Mouse (Mus musculus): ENCODE data around the gene Aloxe3. TPM values are rescaled to one million over a fixed set of nuclear protein-coding genes. Genes with fewer than 3 reads are reported as not detected.
A peak's percentile ranks its signal among the peaks of the same experiment; 100 is the strongest.
"Not testable (repeated sequence)": the region's sequence is repeated elsewhere in the genome, so short reads cannot be mapped to it uniquely, and the experiment has no call there.

The Aloxe3 gene
- 0.64 and 2.8 TPM in 2 replicates for total RNA-seq (2021)
- long read RNA-seq = 0 reads

- DNase-seq = no peak
Measured at GRCm38 (mm10) chr11:69125852-69125918, at the start of gene Aloxe3. Gene Aloxe3, plus strand, starts transcription at chr11:69125896.

GRCm38 (mm10) chr11:69076572-69076971, 49.1 kb upstream of the Aloxe3 start:
- DNase-seq = no peak

DNA sequence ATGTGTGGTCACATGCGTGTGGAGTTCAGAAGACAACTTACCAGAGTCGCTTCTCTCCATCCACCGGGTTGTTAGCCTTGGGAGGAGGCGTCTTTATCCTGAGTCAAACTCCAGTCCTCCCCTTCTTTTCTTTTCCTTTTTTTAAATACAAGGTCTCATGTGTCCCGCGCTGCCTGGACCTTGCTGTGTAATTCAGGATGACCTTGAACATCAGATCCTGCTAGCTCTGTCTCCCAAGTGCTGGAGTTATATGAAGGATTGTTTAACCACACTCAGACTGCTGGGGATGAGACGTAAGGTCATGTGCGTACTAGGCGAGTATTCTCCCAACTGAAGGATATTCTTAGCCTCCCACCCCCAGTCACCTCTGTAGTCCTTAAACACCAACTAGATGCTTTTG, 48.4 kb upstream of the Aloxe3 start:
- peak; percentile 28 for DNase-seq

GRCm38 (mm10) chr11:69078041-69078440, 47.7 kb upstream of the Aloxe3 start:
- no peak for DNase-seq

DNA sequence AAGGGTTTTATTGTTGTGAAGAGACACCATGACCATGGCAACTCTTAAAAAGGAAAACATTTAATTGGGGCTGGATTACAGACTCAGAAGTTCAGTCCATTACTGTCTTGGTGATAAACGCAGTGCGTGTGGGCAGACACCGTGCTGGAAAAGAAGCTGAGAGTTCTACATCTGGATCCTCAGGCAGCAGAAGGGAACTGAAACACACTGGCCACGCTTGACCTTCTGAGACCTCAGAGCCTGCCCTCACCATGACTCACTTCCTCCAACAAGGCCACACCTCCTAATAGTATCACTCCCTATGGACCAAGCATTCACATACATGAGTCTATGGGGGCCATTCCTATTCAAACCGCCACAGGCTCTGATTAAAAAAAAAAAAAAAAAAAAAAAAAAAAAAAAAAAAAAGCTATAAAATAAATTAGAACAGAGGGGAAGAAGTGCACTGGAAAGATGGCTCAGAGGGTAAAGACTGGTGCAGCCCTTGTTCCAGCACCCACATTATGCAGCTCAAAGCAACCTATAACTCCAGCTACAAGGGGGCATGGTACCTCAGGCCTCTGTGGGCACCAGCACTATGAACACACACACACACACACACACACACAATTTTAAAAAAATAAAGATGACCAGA, 46.8 kb upstream of the Aloxe3 start:
- DNase-seq = no peak

DNA sequence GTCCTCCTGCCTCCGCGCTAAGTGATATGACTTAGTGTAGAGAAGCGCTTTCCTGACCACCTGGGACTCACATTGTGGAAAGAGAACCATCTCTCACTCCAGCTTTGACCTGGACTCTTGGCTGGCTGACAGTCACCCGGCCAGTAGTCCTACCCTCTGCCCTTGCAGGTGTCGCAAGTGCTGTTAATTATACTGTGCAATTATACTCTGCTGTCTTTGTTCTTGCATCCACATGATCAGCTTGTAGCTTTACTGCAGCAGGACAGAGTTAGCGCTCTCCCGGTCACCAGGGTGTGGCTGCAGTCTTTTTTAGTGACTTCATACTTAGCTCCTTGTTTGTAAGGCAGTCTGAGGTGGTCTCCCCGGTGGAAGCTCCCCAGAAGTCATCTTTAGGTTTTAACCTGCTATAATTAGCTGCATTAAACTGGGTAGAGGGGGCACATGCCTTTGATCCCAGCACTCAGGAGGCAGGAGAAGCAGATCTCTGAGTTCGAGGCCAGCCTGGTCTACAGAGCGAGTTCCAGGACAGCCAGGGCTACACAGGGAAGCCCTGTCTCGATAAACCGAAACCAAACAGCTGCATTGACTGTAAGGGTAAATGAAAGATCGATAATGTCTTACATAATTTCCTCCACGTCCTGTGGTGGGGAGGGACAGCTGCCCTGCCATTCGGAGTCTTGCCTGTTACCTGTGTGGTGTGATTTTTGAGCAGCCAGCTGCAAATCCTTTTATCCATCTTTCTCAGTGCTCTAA, 45.4 kb upstream of the Aloxe3 start:
- no peak for DNase-seq

GRCm38 (mm10) chr11:69080855-69081222, 44.9 kb upstream of the Aloxe3 start:
- DNase-seq = no peak

DNA sequence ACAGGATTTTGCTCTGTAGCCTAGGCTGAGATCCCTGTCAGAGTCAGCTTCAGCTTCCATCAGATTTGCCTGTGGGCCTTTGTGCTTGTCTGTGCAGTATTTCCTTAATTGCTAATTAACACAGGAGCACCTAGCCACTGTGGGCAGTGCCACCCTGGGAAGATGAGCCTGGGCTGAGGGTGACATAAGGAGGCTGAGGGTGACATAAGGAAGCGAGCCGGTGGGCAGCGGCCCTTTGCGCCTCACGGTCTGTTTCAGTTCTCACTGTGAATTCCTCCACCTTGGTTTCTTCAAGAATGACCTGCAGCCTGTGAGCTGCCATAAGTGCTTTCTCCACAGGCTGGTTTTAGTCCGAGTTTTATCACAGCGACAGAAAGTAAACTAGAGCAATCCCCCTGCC, 44.1 kb upstream of the Aloxe3 start:
- DNase-seq = no peak

GRCm38 (mm10) chr11:69085608-69086007, 40.1 kb upstream of the Aloxe3 start:
- no peak for DNase-seq

DNA sequence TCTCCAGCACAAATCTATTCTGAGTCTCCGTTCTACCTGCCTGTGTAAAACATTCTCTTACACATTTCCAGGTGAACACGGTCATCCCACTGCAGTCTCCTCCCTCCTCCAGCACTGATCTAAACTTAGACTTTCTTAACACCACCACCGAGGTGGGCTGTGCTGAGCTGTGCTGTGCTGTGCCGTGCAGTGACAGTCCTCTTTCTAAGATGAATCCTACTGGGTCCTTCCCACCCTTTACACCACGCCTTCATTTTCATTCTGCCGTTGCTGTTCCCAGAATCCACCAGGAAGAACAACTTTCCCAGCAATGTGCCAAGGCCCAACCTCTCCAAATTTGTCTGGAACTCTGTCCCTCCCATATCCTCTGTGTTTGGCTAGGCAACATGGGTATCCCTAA, 39.3 kb upstream of the Aloxe3 start:
- no peak for DNase-seq

DNA sequence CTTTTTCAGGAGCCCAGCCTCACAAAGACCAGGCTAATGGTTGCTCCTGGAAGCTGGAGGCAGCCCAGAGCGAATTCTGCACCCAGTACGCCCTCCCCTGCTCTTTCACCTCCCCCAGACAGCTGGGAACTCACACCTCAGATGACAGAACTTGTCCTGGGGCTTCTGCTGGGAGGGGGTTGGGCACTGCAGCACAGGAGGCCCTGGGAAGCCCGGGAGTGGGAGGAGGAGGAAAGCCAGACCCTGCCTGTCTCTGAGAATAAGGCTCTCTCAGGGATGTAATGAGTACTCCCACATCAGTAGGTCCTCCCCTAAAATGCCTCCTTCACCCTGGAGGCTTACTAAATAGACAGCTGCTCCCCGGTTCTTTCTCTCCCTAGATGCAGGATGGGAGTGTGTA, 38.6 kb upstream of the Aloxe3 start:
- no peak for DNase-seq

GRCm38 (mm10) chr11:69087597-69087996, 38.1 kb upstream of the Aloxe3 start:
- no peak for DNase-seq

DNA sequence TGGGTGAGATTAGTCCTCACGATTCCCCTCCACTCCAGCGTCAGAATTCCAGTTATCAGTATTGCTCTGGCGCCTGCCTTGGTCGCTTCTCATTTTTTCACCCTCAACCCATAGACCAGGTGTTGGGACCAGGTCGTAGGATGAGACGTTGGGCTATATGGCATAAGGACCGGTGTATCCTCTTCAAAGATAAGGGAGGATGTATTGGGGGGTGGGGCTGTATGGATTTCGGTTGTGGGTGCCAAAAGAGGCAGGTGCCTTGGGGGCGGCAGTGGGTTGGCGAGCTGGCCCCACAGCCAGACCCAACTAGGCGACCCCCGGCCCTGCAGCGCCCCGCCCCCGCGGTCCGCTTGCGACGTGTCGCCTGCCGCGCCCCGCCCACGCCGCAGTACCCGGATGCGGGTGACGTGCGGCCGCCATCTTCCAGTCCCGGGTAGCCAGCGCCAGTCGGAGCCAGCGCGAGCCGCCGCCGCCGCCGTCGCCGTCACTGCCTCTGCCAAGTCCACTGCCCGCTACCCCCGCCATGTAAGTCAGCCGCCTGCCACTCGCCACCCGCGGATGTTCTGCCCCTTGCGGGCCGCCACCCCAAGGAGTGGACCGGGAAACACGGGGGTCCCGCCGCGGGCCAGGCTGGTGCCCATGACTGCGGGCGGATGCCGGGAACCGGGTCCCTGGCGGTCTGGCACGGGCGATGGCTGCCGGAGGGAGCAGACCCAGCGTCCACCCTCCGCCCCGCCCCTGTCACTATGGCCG, 37.4 kb upstream of the Aloxe3 start, which contains the start of gene Vamp2:
Gene Vamp2, plus strand, starts transcription at position 388 of the 753 bp plus-strand sequence.
- DNase-seq = peak; percentile 92

- no peak for DNase-seq
Measured at GRCm38 (mm10) chr11:69088856-69089615, 36.7 kb upstream of the Aloxe3 start.

DNA sequence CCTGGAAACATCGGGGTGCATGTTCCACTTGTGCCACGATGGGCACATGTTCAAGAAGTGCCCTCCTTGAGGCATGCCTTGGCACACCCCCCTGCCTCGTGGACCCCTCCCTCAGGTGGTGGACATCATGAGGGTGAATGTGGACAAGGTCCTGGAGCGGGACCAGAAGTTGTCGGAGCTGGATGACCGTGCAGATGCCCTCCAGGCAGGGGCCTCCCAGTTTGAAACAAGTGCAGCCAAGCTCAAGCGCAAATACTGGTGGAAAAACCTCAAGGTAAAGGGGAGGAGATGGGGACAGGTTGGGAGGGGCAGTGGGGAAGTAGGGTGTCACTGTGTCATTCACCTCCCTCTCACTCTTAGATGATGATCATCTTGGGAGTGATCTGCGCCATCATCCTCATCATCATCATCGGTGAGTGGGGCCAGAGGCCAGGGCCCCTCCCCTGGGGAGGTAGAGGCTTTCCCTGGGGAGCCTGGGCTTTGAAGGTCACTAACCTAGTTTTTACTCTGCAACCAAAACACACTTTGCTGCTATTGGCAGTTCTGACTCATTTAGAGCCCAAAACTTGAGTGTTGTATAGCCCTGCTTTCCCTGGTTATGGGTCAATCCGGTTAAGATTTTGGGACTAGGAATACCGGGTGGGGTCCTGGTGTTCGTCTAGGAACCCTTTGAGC, 35.9 kb upstream of the Aloxe3 start:
- DNase-seq = no peak

DNA sequence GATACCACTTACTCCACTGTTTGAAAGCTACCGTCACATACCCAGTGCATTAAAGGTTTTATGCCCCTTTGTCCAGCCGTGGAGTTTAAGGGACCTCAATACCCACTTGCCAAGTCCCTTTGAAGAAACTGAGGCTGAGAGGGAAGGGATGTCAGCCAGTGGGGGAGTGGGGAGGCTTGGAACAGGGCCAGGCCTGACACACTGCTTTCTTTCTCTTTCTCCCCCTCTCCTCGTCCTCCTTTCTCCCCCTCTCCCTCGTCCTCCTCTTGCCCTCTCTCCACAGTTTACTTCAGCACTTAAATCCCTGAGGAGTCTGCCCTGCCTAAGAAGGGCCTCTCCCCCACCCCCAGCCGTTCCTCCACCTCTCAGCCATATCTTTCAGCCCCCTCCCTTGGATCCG, 35.3 kb upstream of the Aloxe3 start:
- DNase-seq = no peak

GRCm38 (mm10) chr11:69091566-69092385, 33.9 kb upstream of the Aloxe3 start:
- no peak for DNase-seq

DNA sequence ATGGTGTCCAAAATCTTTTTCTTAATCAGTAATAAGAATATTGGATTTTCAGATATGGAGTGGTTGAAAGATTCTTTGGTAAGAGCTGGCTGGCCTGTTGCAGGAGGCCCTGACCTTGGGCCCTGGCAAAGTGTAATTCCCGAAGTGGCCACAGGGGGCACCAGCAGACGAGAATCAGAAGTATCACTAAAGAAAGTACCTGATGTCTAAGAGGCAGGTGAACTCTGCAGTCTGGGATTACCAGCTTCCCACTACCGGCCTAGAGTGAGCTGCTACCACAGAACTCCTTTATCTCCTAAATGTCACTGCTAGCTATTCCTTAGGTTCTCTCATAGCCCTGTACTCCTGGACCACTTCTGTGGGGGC, 33.3 kb upstream of the Aloxe3 start:
- peak; percentile 90 for DNase-seq

GRCm38 (mm10) chr11:69092871-69093270, 32.8 kb upstream of the Aloxe3 start:
- no peak for DNase-seq

DNA sequence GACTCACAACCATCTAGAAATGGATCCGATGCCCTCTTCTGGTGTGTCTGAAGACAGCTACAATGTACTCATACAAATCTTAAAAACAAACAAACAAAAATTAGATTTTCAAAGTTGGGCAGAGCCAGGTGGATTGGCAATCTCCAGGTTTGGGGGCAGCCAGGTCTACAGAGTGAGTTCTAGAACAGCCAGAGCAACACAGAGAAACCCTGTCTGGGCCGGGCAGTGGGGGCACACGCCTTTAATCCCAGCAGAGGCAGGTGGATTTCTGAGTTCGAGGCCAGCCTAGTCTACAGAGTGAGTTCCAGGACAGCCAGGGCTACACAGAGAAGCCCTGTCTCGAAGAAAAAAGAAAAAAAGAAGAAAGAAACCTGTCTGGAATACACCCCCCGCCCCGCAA, 31.8 kb upstream of the Aloxe3 start:
- DNase-seq = not testable (repeated sequence)

GRCm38 (mm10) chr11:69094697-69095429, 30.8 kb upstream of the Aloxe3 start, which contains the start of gene Per1:
Gene Per1, plus strand, starts transcription at chr11:69095217.
- peak; percentile 96 for DNase-seq

Data from adrenal gland, postnatal 25 days (tissue).